Mouse (Mus musculus) forebrain, embryonic 10.5 days (tissue): Measurements from ENCODE around the gene Ccdc120. TPM values are rescaled to one million over a fixed set of nuclear protein-coding genes. Genes with fewer than 3 reads are reported as not detected.
"Not testable (repeated sequence)": the region's sequence is repeated elsewhere in the genome, so short reads cannot be mapped to it uniquely, and the experiment has no call there.

Experiments used
- DNase-seq: peaks from one replicate; pipeline ENCODE4 v3.0.0-alpha.2; 2017; ENCODE audit warnings: low spot score; ENCODE audit errors: extremely low spot score
- H3K27ac ChIP-seq: fragments of 300-500 bp; sonication (generic); 2 replicates; pipeline ENCODE4 v1.5.1; 2016; ENCODE audit warnings: mild to moderate bottlenecking
- H3K27me3 ChIP-seq: fragments of 300-500 bp; sonication (generic); 2 replicates; pipeline ENCODE4 v1.6.1; 2016; ENCODE audit warnings: mild to moderate bottlenecking; ENCODE audit not compliant: poor library complexity, severe bottlenecking
- H3K36me3 ChIP-seq: fragments of 300-500 bp; sonication (generic); replicated peaks from 2 replicates; pipeline ENCODE4 v1.6.1; 2016; ENCODE audit warnings: mild to moderate bottlenecking, moderate library complexity
- H3K4me1 ChIP-seq: fragments of 300-500 bp; sonication (generic); 2 replicates; pipeline ENCODE4 v1.6.1; 2016
- H3K4me3 ChIP-seq: fragments of 300-500 bp; sonication (generic); 2 replicates; pipeline ENCODE4 v1.5.1; 2016; ENCODE audit warnings: mild to moderate bottlenecking, moderate library complexity
- H3K9me3 ChIP-seq: fragments of 300-500 bp; sonication (generic); 2 replicates; pipeline ENCODE4 v1.6.1; 2016; ENCODE audit warnings: mild to moderate bottlenecking, moderate library complexity
- WGBS: fragments of 180-500 bp; shearing (Covaris S2); methylation state at CpG from one replicate; pipeline ENCODE4 v1.1.7; 2016; 5-methylcytosine and 5-hydroxymethylcytosine counted together
- polyA plus RNA-seq: library from polyadenylated mRNA; unstranded; fragments of >200 nt; fragmentation: Nextera tagmentation; extraction: Ambion mirVana; gene quantifications from 2 replicates; pipeline ENCODE4 v1.2.1, GENCODE M21; 2016

Gene Ccdc120
- polyA plus RNA-seq, 1 experiment from 2014 or later = 19.3 TPM

DNA sequence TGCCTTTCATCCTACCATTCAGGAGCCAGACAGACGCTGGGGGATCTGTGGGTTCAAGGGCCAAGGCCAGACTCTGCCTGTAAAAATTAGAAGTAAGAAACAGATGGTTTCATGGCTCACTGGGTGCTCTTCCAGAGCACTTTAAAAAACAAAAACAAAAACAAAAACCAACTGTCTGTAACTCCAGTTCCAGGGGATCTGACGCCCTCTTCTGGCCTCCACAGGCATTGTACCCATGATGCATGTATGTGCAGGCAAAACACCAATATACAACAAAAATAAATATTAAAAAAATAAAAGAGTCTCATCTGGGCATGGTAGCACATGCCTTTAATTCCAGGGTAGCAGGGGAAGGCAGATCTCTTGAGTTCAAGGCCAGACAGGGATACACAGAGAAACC, 22.1 kb upstream of the Ccdc120 start:
- no peaks in the 10 kb centered on the region for H3K9me3 ChIP-seq
- H3K4me3 ChIP-seq = no peak overlapping the region
- peaks cover 64% of the 10 kb centered on the region for H3K36me3 ChIP-seq
- H3K27ac ChIP-seq = no peak overlapping the region
- DNase-seq = no peak
- H3K4me1 ChIP-seq = no peaks in the 10 kb centered on the region
- 55% methylated on average over 2 of the region's 2 CpGs for WGBS
- H3K27me3 ChIP-seq = no peaks in the 10 kb centered on the region

DNA sequence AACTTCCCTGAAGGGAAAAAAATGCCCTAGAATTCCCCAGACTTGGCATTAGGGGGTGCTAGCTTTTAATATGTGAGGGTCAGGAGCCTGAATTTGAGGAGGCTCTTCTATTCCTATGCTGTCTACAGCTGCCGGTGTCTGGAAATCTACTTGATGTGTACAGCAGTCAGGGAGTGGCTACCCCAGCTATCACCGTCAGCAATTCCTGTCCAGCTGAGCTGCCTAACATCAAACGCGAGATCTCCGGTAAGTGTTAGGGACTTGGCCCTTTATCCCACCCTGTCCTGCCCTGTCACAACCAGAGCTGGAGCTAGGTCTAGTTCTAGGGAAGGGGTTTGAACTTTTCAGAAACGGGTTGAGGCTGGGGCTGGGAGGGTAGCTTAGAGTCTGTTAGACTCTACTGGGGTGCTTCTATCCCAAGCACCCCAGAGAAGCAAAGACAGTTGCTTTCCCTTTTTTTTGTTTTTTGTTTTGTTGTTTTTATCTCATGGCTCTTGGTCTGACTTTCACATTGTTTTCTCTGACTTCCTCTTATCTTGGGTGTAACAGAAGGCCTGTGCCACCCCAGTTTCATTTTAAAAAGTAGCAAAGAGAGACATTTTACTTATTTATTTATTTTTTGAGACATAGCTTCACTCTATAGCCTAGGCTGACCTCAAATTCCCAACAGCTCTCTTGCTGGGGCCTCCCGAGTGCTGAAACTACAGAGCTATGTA, 18.8 kb upstream of the Ccdc120 start:
- Histone ChIP-seq H3K4me1 (peaks cover 16% of the 10 kb centered on the region), H3K27ac (no peak overlapping the region), H3K27me3 (no peaks in the 10 kb centered on the region), H3K9me3 (no peaks in the 10 kb centered on the region; the same call in 1 of the 2 replicates), H3K36me3 (peaks cover 79% of the 10 kb centered on the region), H3K4me3 (no peak overlapping the region)
- 93% methylated on average over 7 of the region's 7 CpGs for WGBS
- no peak for DNase-seq

DNA sequence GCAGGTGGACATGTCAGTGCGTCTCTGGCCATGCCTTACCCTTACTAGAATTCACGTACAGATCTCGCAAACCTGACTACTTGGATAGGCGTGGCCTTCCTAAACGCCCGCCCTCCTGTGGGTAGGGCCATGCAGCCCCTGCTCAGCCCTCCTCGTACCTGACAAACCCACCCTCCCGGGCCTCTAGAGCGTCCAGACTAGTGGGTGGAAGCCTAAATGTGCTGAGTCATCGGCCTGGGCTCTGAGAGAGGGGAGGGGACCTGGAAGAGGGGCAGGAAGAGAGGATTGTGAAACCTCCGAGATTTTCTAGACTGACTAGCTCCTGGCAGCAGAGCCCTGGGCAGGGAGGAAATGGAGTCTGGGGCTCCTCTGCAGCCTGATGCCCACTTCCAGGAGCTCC, 15.1 kb upstream of the Ccdc120 start:
- H3K4me3 ChIP-seq = peak overlapping the region; percentile 72
- 0 out of 2 replicates have a peak overlapping the region, but pooled peaks have one; percentile 30 for H3K27ac ChIP-seq
- DNase-seq = peak; percentile 23
- no peaks in the 10 kb centered on the region; the same call in 1 of the 2 replicates for H3K9me3 ChIP-seq
- H3K27me3 ChIP-seq = no peaks in the 10 kb centered on the region
- WGBS = 20% methylated on average over 11 of the region's 11 CpGs
- peaks cover 29% of the 10 kb centered on the region for H3K4me1 ChIP-seq
- H3K36me3 ChIP-seq = peaks cover 44% of the 10 kb centered on the region

DNA sequence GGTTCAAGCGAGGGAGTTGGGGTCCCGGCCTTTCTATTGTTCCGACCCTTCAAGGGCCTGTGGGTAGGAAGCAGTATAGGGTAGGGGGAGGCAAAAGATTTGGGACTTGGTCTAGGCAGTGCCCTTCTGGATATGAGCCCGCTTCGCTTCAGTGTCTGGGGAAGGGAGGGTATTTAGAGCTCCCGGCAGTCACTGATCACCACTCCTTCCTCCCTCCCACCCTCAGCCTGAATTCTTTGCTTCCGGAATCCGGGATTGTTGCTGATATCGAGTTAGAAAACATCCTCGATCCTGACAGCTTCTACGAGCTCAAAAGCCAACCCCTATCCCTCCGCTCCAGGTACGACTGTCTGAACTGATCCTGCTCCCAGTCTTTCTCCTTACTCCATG, 14.6 kb upstream of the Ccdc120 start:
- 16% methylated on average over 13 of the region's 13 CpGs for WGBS
- Histone ChIP-seq H3K4me3 (peak overlapping the region; percentile 72), H3K27ac (0 out of 2 replicates have a peak overlapping the region, but pooled peaks have one; percentile 30), H3K27me3 (no peaks in the 10 kb centered on the region), H3K9me3 (no peaks in the 10 kb centered on the region; the same call in 1 of the 2 replicates), H3K4me1 (peaks cover 29% of the 10 kb centered on the region), H3K36me3 (peaks cover 39% of the 10 kb centered on the region)
- DNase-seq = no peak

DNA sequence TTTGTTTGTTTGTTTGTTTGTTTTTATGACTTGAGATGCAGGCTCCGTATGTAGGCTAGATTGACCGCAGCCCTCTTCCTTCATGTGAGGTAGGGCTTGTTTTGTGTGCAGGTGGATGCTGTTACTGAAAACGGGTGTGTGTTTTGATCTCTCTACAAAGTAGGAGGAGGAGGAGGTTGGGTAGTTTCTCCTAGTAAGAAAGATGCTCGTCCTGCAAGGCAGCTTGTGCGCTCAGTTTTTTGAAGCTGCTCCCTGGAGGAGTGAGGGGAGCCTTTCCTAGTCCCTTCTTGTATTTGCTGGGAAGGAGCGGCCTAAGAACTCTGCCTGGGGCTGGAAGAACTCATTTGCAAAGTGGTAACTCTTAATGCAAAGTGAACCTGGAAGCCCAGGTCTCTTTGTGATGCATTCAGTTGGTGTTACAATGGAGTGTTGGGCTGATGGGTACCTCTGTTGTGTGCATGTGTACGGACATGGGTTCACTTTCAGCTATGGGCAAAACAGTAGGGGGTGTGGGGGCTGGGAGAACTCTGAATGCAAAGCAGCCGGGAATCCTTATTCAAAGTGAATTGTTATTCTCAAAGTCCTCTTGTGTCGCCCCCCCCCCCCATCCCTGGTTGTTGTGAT, 14.1 kb upstream of the Ccdc120 start:
- Histone ChIP-seq H3K4me3 (peak overlapping the region; percentile 72), H3K27me3 (no peaks in the 10 kb centered on the region), H3K36me3 (peaks cover 34% of the 10 kb centered on the region), H3K4me1 (peaks cover 29% of the 10 kb centered on the region), H3K9me3 (no peaks in the 10 kb centered on the region; the same call in 1 of the 2 replicates), H3K27ac (0 out of 2 replicates have a peak overlapping the region, but pooled peaks have one; percentile 30)
- WGBS = 17% methylated on average over 9 of the region's 9 CpGs
- DNase-seq = no peak

DNA sequence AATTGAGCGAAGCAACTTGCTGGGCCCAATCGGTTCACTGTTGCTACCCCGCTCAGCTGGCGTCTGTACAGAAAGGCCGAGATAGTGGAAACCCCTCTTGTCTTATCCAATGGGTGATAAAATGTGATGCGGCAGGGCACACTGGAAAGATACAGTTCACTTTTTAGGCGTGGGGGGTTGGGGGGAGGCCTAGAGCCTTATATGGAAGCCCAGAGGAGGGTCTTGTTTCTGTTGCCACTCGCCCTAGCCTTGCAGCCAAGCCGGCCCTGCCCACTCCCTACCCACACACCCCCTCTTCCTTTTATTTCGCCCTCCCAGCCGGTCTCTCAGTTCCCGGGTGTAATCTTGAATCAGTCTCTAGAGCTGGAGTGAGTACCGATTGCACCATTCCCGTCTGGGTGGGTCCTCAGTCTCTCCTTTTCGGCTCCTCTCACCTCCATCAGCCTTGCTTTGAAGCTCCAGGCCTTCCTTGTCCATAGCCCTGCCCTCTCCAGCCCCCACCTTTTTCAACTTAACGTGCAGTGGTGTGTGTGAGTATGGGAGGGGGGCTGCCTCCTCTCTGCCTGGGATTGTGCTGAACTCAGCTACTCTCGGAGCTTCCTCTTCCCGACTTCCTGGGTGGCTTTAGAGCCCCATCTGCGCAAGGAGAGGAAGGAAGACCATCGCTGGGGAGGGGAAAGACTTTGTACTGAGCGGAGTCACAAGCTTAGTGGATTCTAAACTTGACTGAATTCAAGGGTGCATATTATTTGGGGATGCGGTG, 13.1 kb upstream of the Ccdc120 start:
- Histone ChIP-seq H3K27me3 (no peaks in the 10 kb centered on the region), H3K27ac (peak overlapping the region; percentile 84), H3K4me3 (peak overlapping the region; percentile 72), H3K4me1 (peaks cover 29% of the 10 kb centered on the region), H3K36me3 (peaks cover 26% of the 10 kb centered on the region), H3K9me3 (no peaks in the 10 kb centered on the region; the same call in 1 of the 2 replicates)
- 18% methylated on average over 22 of the region's 22 CpGs for WGBS
- peak; percentile 19 for DNase-seq

DNA sequence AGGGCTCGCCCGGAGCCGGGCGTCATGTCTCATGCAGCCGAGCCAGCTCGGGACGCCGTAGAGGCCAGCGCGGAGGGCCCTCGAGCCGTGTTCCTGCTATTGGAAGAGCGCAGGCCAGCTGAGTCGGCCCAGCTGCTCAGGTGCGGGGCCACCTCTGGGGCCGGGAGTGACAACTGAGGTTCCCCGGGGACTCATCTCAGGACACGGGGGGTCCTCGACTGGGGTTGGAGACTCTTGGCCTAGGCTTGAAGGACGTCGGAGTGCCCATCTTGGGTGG, 12.2 kb upstream of the Ccdc120 start:
- Histone ChIP-seq H3K9me3 (no peaks in the 10 kb centered on the region; the same call in 1 of the 2 replicates), H3K4me3 (peak overlapping the region; percentile 72), H3K4me1 (peaks cover 29% of the 10 kb centered on the region), H3K27me3 (no peaks in the 10 kb centered on the region), H3K27ac (peak overlapping the region; percentile 84), H3K36me3 (peaks cover 17% of the 10 kb centered on the region)
- 13% methylated on average over 21 of the region's 21 CpGs for WGBS
- DNase-seq = no peak

DNA sequence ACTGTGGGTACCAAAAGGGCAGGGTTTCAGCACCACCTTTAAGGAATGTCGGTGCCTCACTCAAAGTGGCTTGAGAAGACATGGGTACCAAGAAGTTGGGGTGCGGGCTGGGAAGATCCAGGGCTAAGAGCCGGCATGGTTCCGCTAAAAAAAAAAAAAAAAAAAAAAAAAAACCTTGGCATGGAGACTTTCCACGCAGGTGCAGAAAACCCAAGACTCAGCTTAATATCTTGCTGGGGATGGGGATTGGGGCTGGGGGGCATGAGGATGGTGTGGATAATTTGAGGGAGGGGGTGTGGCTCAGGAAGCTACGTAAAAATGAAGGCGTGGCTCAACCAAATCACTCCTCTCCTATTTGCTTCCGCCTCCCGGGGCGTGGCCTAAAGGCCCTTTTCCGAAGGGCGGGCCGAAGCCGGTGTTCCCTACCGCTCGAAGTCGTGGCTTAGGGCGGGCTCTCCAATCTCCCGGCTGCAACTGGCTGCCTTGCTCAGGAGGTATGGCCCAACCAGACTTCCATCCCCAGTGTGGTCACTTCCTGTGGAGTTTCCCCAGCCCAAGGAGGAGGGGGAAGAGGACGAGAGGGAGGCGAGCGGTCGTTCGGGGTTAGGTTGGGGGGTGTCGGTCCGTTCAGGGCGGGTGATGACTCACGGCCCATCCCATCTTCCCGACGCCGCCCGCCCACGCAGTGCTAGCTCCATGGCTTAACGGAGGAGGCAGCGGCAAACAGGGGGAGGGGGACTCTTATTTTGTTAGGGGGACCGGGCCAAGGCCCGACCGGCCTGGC, 11.6 kb upstream of the Ccdc120 start, which contains the start of gene Tfe3:
Tfe3 (plus strand) TSS at position 424 of the 784 bp plus-strand sequence.
- H3K9me3 ChIP-seq = no peaks in the 10 kb centered on the region; the same call in 1 of the 2 replicates
- peak; percentile 84 for DNase-seq
- no peaks in the 10 kb centered on the region for H3K27me3 ChIP-seq
- peak within 1 kb of the TSS; percentile 84 for H3K27ac ChIP-seq
- WGBS = 19% methylated on average over 38 of the region's 38 CpGs
- H3K4me1 ChIP-seq = peaks cover 29% of the 10 kb centered on the region
- peaks cover 11% of the 10 kb centered on the region for H3K36me3 ChIP-seq
- H3K4me3 ChIP-seq = peak within 1 kb of the TSS; percentile 72

DNA sequence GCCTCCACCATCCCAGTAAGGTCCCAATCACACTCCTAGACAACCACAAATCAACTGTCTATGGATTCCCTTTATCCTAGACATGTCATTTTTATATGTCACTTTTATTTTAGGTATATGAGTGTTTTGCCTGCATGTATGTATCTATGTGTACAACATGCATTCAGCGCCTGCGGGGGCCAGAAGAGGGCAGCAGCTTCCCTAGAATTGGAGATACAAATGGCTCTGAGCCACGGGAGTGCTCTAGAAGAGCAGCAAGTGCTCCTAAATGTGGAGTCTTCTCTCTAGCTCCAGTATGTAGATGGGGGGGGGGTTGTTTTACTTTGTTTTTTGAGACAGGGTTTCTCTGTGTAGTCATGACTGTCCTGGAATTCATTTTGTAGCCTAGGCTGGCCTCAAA, 2.9 kb upstream of the Ccdc120 start:
- not testable (repeated sequence) for H3K36me3 ChIP-seq, H3K4me1 ChIP-seq
- 20% methylated on average over 3 of the region's 3 CpGs for WGBS

DNA sequence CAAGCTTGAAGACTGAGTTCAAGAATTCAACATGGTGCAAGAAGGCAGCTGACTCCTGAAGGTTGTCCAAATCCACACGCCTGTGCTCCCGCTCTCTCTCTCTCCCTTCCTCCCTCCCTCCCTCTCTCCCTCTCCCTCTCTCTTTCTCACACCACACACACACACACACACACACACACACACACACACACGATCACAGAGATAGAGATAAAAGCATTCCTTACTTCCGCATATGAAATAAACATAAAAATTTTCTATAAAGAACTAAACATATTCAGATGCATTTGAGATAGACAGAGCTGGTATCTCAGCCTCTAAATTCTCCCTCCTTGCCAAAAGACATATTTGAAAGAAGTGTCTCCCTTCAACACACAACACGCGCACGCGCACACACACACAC, 5.3 kb downstream of the Ccdc120 start:
- Histone ChIP-seq H3K27me3 (no peaks in the 10 kb centered on the region), H3K36me3 (no peaks in the 10 kb centered on the region), H3K4me1 (peaks cover 9% of the 10 kb centered on the region), H3K27ac (no peak overlapping the region), H3K9me3 (peaks cover 2% of the 10 kb centered on the region; the same call in 1 of the 2 replicates), H3K4me3 (no peak overlapping the region)
- WGBS = 92% methylated on average over 8 of the region's 8 CpGs
- DNase-seq = no peak

More for the DNA sequence above, 2.9 kb upstream of the Ccdc120 start:
- not testable (repeated sequence) for H3K4me3 ChIP-seq, H3K27me3 ChIP-seq, DNase-seq, H3K27ac ChIP-seq, H3K9me3 ChIP-seq

DNA sequence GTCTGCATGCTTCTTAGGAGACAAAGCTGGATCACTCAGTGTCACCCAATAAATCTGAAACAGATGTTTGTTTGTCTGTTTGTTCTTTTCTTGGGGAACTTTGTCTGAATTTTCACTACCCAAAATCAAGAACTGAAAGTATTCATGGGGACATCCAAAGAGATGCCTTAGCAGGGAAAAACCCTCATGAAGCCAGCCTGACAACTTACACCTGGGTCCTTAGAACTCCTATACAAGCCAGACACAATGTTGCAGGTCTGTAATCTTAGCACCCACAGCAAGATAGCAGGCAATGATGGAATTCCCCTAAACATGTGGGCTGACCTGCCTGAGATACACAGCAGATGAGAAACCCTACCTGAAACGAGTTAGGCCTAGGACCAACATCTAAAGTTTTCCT, 5.8 kb downstream of the Ccdc120 start:
- 85% methylated on average over 1 of the region's 1 CpGs for WGBS
- Histone ChIP-seq H3K36me3 (no peaks in the 10 kb centered on the region), H3K27me3 (no peaks in the 10 kb centered on the region), H3K4me1 (peaks cover 6% of the 10 kb centered on the region), H3K9me3 (no peaks in the 10 kb centered on the region), H3K27ac (no peak overlapping the region), H3K4me3 (no peak overlapping the region)
- DNase-seq = no peak

DNA sequence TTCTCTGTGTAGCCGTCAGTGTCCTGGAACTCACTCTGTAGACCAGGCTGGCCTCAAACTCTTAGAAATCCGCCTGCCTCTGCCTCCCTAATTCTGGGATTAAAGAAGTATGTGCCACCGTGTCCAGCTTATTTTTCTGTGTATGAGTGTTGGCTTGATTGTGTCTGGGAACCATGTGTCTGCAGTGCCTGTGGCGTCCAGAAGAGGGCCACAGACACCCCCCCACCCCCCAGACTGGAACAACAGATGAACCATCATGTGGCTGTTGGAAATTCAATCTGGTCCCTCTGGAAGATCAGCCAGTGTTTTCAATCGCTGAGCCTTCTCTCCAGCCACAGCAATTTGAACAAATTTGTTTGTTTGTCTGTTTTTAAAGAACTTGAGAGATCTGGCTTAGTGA, 7.2 kb downstream of the Ccdc120 start:
- Histone ChIP-seq H3K27me3 (no peaks in the 10 kb centered on the region), H3K4me1 (peaks cover 3% of the 10 kb centered on the region; the same call in 1 of the 2 replicates), H3K27ac (no peak overlapping the region), H3K9me3 (no peaks in the 10 kb centered on the region), H3K4me3 (no peak overlapping the region), H3K36me3 (no peaks in the 10 kb centered on the region)
- no peak for DNase-seq
- WGBS = 63% methylated on average over 5 of the region's 5 CpGs
